Mouse (Mus musculus): ENCODE measurements around the gene Olfr782. TPM values are rescaled to one million over a fixed set of nuclear protein-coding genes. Genes with fewer than 3 reads are reported as not detected.

Olfr782 gene
- not detected in 2 replicates for polyA plus RNA-seq (2021; fragmentation: Nextera tagmentation)
- long read RNA-seq, experiment 1 = 0 reads
- long read RNA-seq, experiment 2 = 0 reads

DNA sequence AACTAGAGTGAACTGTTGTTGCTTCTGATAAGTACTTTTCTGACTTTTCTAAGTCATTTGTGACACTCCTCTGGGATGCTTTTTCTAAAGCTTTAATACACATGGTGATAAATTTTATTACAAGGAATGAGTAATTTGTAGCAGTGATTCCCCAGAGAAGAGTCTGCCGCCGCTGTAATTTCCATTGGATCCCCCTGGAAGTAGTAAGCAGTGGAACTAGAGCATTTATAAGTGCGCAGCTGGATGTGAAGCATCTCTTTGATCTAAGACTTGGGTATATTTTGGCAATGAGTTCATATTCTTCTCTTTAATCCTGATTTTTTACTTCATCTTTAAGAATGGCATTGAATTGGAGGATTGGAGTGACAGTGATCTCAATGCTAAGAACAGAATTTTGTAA, at the start of gene Olfr782:
Olfr782 (plus strand) TSS at position 301 of the 400 bp plus-strand sequence.

DNA sequence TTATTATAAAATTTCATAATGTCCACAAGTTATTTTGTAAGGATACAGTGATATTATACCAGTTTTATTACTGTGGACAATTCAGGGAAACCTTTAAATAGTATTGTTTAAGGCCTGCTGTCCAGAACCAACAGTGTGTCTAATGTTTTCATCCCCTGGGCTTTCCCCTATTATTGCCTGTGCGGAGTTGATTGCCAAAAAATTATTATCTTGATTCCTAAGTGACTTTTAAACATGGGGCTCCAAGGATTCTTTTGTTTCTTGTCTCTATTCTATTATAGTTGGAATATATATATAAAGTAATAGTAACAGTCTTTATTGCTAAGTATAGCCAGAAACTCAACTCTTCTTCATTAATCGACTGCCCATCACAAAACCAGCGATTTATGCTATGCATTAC, 30.8 kb upstream of the Olfr782 start, which contains the start of gene Olfr780:
Olfr780 (plus strand) TSS at position 301 of the 400 bp plus-strand sequence.

DNA sequence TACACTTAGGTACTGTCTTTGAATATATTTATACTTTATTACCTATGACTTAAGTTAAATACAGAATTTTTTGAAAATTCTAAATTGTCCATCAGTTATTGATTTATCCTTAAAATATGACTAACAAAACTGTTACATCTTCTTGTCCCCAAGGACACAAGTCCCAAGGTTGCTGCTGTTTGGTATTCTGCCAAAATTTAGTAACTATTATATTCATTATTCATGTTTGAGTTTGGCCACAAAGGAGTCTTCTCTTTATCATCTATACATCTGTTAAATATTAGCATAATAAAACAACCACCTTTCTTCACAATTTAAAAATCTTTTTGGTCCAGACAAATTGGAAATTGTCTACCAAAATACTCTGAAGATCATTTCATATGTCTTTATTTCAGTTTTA, 20.1 kb upstream of the Olfr782 start, which contains the start of gene Olfr781:
Olfr781 (plus strand) TSS at position 301 of the 400 bp plus-strand sequence.

DNA sequence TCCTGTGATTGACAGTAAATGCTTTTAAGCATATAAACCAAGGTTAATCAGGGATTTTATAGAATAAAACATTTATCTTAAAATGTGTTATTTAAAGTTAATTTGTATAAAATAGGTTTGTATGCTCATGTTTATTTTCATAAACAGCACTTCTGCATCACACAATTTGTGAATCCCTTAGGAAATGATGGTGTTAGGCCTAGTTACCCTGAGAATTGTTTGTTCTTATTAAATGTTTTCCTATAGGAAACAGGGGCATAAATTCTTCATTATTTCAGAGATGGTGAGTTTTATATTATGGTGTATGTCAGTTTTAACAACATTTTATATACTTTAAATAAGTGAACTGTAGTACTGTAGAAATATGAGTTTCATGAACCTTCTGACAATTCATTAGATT, 35.1 kb downstream of the Olfr782 start, which contains the start of gene Olfr784:
Olfr784 (plus strand) TSS at position 301 of the 400 bp plus-strand sequence.

Other genes starting within 250 kb of the Olfr782 start
- not detected in 2 replicates for gene Olfr768, start 249.5 kb upstream of the Olfr782 start, polyA plus RNA-seq (2021; fragmentation: Nextera tagmentation)
- gene Olfr769, start 231.0 kb upstream of the Olfr782 start, polyA plus RNA-seq (2021; fragmentation: Nextera tagmentation) = not detected in 2 replicates
- gene Olfr770, start 209.9 kb upstream of the Olfr782 start, polyA plus RNA-seq (2021; fragmentation: Nextera tagmentation) = not detected in 2 replicates
- gene Olfr771, start 184.1 kb upstream of the Olfr782 start, polyA plus RNA-seq (2021; fragmentation: Nextera tagmentation) = not detected in 2 replicates
- gene Olfr772, start 170.9 kb upstream of the Olfr782 start, polyA plus RNA-seq (2021; fragmentation: Nextera tagmentation) = not detected in 2 replicates
- not detected in 2 replicates for gene Olfr773, start 161.4 kb upstream of the Olfr782 start, polyA plus RNA-seq (2021; fragmentation: Nextera tagmentation)
- gene Olfr774, start 112.6 kb upstream of the Olfr782 start, polyA plus RNA-seq (2021; fragmentation: Nextera tagmentation) = not detected in 2 replicates
- gene Olfr775, start 100.4 kb upstream of the Olfr782 start, polyA plus RNA-seq (2021; fragmentation: Nextera tagmentation) = not detected in 2 replicates
- gene Olfr776, start 89.7 kb upstream of the Olfr782 start, polyA plus RNA-seq (2021; fragmentation: Nextera tagmentation) = not detected in 2 replicates
- not detected in 2 replicates for gene Olfr777, start 77.4 kb upstream of the Olfr782 start, polyA plus RNA-seq (2021; fragmentation: Nextera tagmentation)
- not detected in 2 replicates for gene Olfr780, start 30.7 kb upstream of the Olfr782 start, polyA plus RNA-seq (2021; fragmentation: Nextera tagmentation)
- not detected in 2 replicates for gene Olfr781, start 20.0 kb upstream of the Olfr782 start, polyA plus RNA-seq (2021; fragmentation: Nextera tagmentation)
- not detected in 2 replicates for gene Olfr784, start 35.2 kb downstream of the Olfr782 start, polyA plus RNA-seq (2021; fragmentation: Nextera tagmentation)
- gene Olfr785, start 56.6 kb downstream of the Olfr782 start, polyA plus RNA-seq (2021; fragmentation: Nextera tagmentation) = not detected in 2 replicates
- not detected in 2 replicates for gene Olfr786, start 78.5 kb downstream of the Olfr782 start, polyA plus RNA-seq (2021; fragmentation: Nextera tagmentation)
- not detected in 2 replicates for gene Olfr787, start 113.0 kb downstream of the Olfr782 start, polyA plus RNA-seq (2021; fragmentation: Nextera tagmentation)
- gene Olfr788, start 122.1 kb downstream of the Olfr782 start, polyA plus RNA-seq (2021; fragmentation: Nextera tagmentation) = not detected in 2 replicates
- not detected in 2 replicates for gene Olfr789, start 135.9 kb downstream of the Olfr782 start, polyA plus RNA-seq (2021; fragmentation: Nextera tagmentation)
- not detected in 2 replicates for gene Olfr790, start 149.6 kb downstream of the Olfr782 start, polyA plus RNA-seq (2021; fragmentation: Nextera tagmentation)
- not detected in 2 replicates for gene Olfr791, start 172.9 kb downstream of the Olfr782 start, polyA plus RNA-seq (2021; fragmentation: Nextera tagmentation)
- gene Olfr792, start 190.3 kb downstream of the Olfr782 start, polyA plus RNA-seq (2021; fragmentation: Nextera tagmentation) = not detected in 2 replicates
- not detected in 2 replicates for gene Olfr794, start 218.8 kb downstream of the Olfr782 start, polyA plus RNA-seq (2021; fragmentation: Nextera tagmentation)

Measured in layer of hippocampus, adult 6 months (tissue).